Mouse (Mus musculus): Measurements from ENCODE around the gene Wfdc11. TPM values are rescaled to one million over a fixed set of nuclear protein-coding genes. Genes with fewer than 3 reads are reported as not detected.

Gene Wfdc11
- total RNA-seq, 1 experiment = not detected

DNA sequence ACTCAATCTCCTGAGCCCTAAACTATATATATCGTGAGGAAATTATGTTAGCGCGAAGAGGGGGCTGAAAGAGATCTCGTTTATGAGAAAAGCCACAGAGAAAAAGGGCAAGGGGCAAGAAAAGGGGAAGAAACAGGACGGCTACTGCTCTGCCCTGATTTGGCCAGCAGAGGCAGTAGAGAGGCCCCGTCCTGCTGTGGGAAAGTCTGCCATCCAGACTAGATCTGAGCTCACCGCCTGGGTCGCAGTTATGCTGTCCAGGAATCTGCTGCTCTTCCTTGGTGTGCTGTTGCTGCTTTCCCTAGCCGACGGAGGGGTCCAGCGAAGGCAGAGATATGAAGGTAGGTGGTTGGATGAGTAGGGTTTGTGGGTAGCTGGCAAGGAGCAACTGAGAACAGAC is 18.0 kb downstream of the Wfdc11 start, which contains the start of gene Wfdc10:
TSS of gene Wfdc10 (plus strand) at position 189 of the 400 bp plus-strand sequence.
- Histone ChIP-seq H3K9ac (ENCODE audit: insufficient read depth, low read depth, low read length, poor library complexity, severe bottlenecking) (no peak within 1 kb of the TSS), H3K27ac (ENCODE audit: insufficient read depth, low read depth, low read length, poor library complexity, severe bottlenecking) (no peak within 1 kb of the TSS), H3K4me1 (ENCODE audit: control insufficient read depth in 2 of 2, insufficient read depth in 2 of 2, low read length in 2 of 2, poor library complexity in 1 of 2) (no peaks in the 10 kb centered on the region), H3K4me3 (ENCODE audit: insufficient read depth in 1 of 2, low read depth in 1 of 2, low read length in 2 of 2, poor library complexity in 1 of 2, severe bottlenecking in 1 of 2) (peak within 1 kb of the TSS in 1 of 2 experiments; percentile 48; a peak in 2 of 4 replicates), H3K36me3 (ENCODE audit: control insufficient read depth, insufficient read depth, low read length, poor library complexity, severe bottlenecking) (no peaks in the 10 kb centered on the region), H3K9me3 (ENCODE audit: control insufficient read depth, insufficient read depth, low read depth, low read length) (no peaks in the 10 kb centered on the region)
- in situ Hi-C loops (cut with MboI; ENCODE audit: low sequenced_read_pairs in 2 of 2, unreplicated experiment in 2 of 2) = no loop called here
- peak; percentile 48 for DNase-seq (ENCODE audit: low read depth, low spot score)
- TF ChIP-seq ZC3H11A (IDR thresholded peaks at IDR 0.05; ENCODE audit: borderline replicate concordance, low read depth, low read length) (no peak), CHD2 (IDR thresholded peaks at IDR 0.05; ENCODE audit: low read depth, low read length) (no peak), HCFC1 (IDR thresholded peaks at IDR 0.05; ENCODE audit: borderline replicate concordance, insufficient read depth, low read length) (no peak)

DNA sequence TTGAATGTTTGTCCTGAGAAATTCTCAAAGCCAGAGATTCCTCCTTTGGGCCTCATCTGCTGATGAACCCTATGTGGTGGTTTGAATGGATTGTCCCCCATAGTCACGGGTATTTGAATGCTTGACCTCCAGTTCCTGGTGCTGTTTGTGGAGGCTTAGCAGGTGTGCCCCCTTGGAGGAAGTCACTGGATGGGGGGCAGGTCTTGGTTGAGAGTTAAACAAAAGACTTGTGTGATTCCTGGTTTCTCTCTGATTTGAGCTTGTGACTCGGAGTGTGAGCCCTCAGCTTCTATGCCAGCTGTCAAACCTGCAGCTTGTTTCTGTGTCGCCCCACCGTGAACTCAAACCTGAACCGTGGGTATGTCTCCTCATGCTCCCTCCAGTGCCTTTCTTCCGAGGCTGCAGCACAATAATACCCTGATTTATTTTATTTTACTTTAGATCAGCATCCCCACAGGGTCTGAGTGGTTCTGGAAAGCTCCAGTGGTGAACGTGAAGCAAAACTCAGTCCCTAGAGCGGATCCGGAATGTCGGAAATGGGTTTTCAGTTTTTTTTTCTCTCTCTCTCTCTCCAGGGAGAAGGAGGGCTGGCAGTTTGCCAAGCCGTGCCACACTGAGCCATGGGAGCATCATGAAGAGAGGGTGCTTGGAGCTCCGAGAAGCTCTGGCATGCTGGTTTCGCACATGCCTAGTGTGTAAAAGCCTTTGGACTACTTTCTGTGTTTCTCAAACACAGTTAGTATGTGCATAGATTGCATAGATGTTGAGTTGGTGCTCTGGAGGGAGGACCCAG is 31.8 kb downstream of the Wfdc11 start:
- H3K4me3 ChIP-seq (ENCODE audit: insufficient read depth in 1 of 2, low read depth in 1 of 2, low read length in 2 of 2, poor library complexity in 1 of 2, severe bottlenecking in 1 of 2) = no peak overlapping the region
- no peaks in the 10 kb centered on the region for H3K36me3 ChIP-seq (ENCODE audit: control insufficient read depth, insufficient read depth, low read length, poor library complexity, severe bottlenecking)
- no peaks in the 10 kb centered on the region for H3K9me3 ChIP-seq (ENCODE audit: control insufficient read depth, insufficient read depth, low read depth, low read length)
- in situ Hi-C loops (cut with MboI; ENCODE audit: low sequenced_read_pairs in 2 of 2, unreplicated experiment in 2 of 2) = no loop called here
- TF ChIP-seq MAFK (IDR thresholded peaks at IDR 0.05; ENCODE audit: insufficient read depth, low read depth, low read length) = no peak
- no peak for DNase-seq (ENCODE audit: low read depth, low spot score)
- H3K9ac ChIP-seq (ENCODE audit: insufficient read depth, low read depth, low read length, poor library complexity, severe bottlenecking) = no peak overlapping the region
- no peaks in the 10 kb centered on the region for H3K4me1 ChIP-seq (ENCODE audit: control insufficient read depth in 2 of 2, insufficient read depth in 2 of 2, low read length in 2 of 2, poor library complexity in 1 of 2)
- H3K27ac ChIP-seq (ENCODE audit: insufficient read depth, low read depth, low read length, poor library complexity, severe bottlenecking) = no peak overlapping the region

- peak; percentile 92 for TF ChIP-seq ZNF384 (IDR thresholded peaks at IDR 0.05; ENCODE audit: low read depth, low read length)
- no peak for TF ChIP-seq HCFC1 (IDR thresholded peaks at IDR 0.05; ENCODE audit: borderline replicate concordance, insufficient read depth, low read length)
- TF ChIP-seq CHD2 (IDR thresholded peaks at IDR 0.05; ENCODE audit: low read depth, low read length) = no peak
- peak; percentile 31; the same call in 1 of the 2 replicates for TF ChIP-seq MAFK (IDR thresholded peaks at IDR 0.05; ENCODE audit: insufficient read depth, low read depth, low read length)
- no peak for TF ChIP-seq ZC3H11A (IDR thresholded peaks at IDR 0.05; ENCODE audit: borderline replicate concordance, low read depth, low read length)
- in situ Hi-C loops (cut with MboI; ENCODE audit: low sequenced_read_pairs in 2 of 2, unreplicated experiment in 2 of 2) = no loop called here
- H3K4me1 ChIP-seq (ENCODE audit: control insufficient read depth in 2 of 2, insufficient read depth in 2 of 2, low read length in 2 of 2, poor library complexity in 1 of 2) = no peaks in the 10 kb centered on the region
- no peak for DNase-seq (ENCODE audit: low read depth, low spot score)
- no peaks in the 10 kb centered on the region for H3K9me3 ChIP-seq (ENCODE audit: control insufficient read depth, insufficient read depth, low read depth, low read length)
- H3K27ac ChIP-seq (ENCODE audit: insufficient read depth, low read depth, low read length, poor library complexity, severe bottlenecking) = no peak overlapping the region
- H3K36me3 ChIP-seq (ENCODE audit: control insufficient read depth, insufficient read depth, low read length, poor library complexity, severe bottlenecking) = no peaks in the 10 kb centered on the region
- no peak overlapping the region for H3K9ac ChIP-seq (ENCODE audit: insufficient read depth, low read depth, low read length, poor library complexity, severe bottlenecking)
- no peak overlapping the region for H3K4me3 ChIP-seq (ENCODE audit: insufficient read depth in 1 of 2, low read depth in 1 of 2, low read length in 2 of 2, poor library complexity in 1 of 2, severe bottlenecking in 1 of 2)
Observed at GRCm38 (mm10) chr2:164641129-164641528, 32.8 kb downstream of the Wfdc11 start.

GRCm38 (mm10) chr2:164638696-164639095 is 35.2 kb downstream of the Wfdc11 start, which contains the start of gene Wfdc16:
Gene Wfdc16, minus strand, starts transcription at chr2:164638796.
- no peaks in the 10 kb centered on the region for H3K4me1 ChIP-seq (ENCODE audit: control insufficient read depth in 2 of 2, insufficient read depth in 2 of 2, low read length in 2 of 2, poor library complexity in 1 of 2)
- H3K36me3 ChIP-seq (ENCODE audit: control insufficient read depth, insufficient read depth, low read length, poor library complexity, severe bottlenecking) = no peaks in the 10 kb centered on the region
- no peak within 1 kb of the TSS for H3K27ac ChIP-seq (ENCODE audit: insufficient read depth, low read depth, low read length, poor library complexity, severe bottlenecking)
- H3K9ac ChIP-seq (ENCODE audit: insufficient read depth, low read depth, low read length, poor library complexity, severe bottlenecking) = no peak within 1 kb of the TSS
- H3K4me3 ChIP-seq (ENCODE audit: insufficient read depth in 1 of 2, low read depth in 1 of 2, low read length in 2 of 2, poor library complexity in 1 of 2, severe bottlenecking in 1 of 2) = no peak within 1 kb of the TSS
- TF ChIP-seq MAFK (IDR thresholded peaks at IDR 0.05; ENCODE audit: insufficient read depth, low read depth, low read length) = no peak
- no peak for TF ChIP-seq HCFC1 (IDR thresholded peaks at IDR 0.05; ENCODE audit: borderline replicate concordance, insufficient read depth, low read length)
- no peak for TF ChIP-seq CHD2 (IDR thresholded peaks at IDR 0.05; ENCODE audit: low read depth, low read length)
- no peak for TF ChIP-seq ZC3H11A (IDR thresholded peaks at IDR 0.05; ENCODE audit: borderline replicate concordance, low read depth, low read length)
- TF ChIP-seq ZNF384 (IDR thresholded peaks at IDR 0.05; ENCODE audit: low read depth, low read length) = no peak
- H3K9me3 ChIP-seq (ENCODE audit: control insufficient read depth, insufficient read depth, low read depth, low read length) = no peaks in the 10 kb centered on the region
- no peak for DNase-seq (ENCODE audit: low read depth, low spot score)
- in situ Hi-C loops (cut with MboI; ENCODE audit: low sequenced_read_pairs in 2 of 2, unreplicated experiment in 2 of 2) = no loop called here

- Histone ChIP-seq H3K4me3 (ENCODE audit: insufficient read depth in 1 of 2, low read depth in 1 of 2, low read length in 2 of 2, poor library complexity in 1 of 2, severe bottlenecking in 1 of 2) (no peak overlapping the region), H3K9ac (ENCODE audit: insufficient read depth, low read depth, low read length, poor library complexity, severe bottlenecking) (no peak overlapping the region), H3K9me3 (ENCODE audit: control insufficient read depth, insufficient read depth, low read depth, low read length) (no peaks in the 10 kb centered on the region), H3K27ac (ENCODE audit: insufficient read depth, low read depth, low read length, poor library complexity, severe bottlenecking) (no peak overlapping the region), H3K4me1 (ENCODE audit: control insufficient read depth in 2 of 2, insufficient read depth in 2 of 2, low read length in 2 of 2, poor library complexity in 1 of 2) (no peaks in the 10 kb centered on the region), H3K36me3 (ENCODE audit: control insufficient read depth, insufficient read depth, low read length, poor library complexity, severe bottlenecking) (no peaks in the 10 kb centered on the region)
- in situ Hi-C loops (cut with MboI; ENCODE audit: low sequenced_read_pairs in 2 of 2, unreplicated experiment in 2 of 2) = no loop called here
- TF ChIP-seq ZNF384 (IDR thresholded peaks at IDR 0.05; ENCODE audit: low read depth, low read length) (no peak), MAFK (IDR thresholded peaks at IDR 0.05; ENCODE audit: insufficient read depth, low read depth, low read length) (no peak), CHD2 (IDR thresholded peaks at IDR 0.05; ENCODE audit: low read depth, low read length) (no peak), ZC3H11A (IDR thresholded peaks at IDR 0.05; ENCODE audit: borderline replicate concordance, low read depth, low read length) (no peak), HCFC1 (IDR thresholded peaks at IDR 0.05; ENCODE audit: borderline replicate concordance, insufficient read depth, low read length) (no peak)
- DNase-seq (ENCODE audit: low read depth, low spot score) = no peak
Observed at GRCm38 (mm10) chr2:164635266-164635665, 38.6 kb downstream of the Wfdc11 start.

All from ES-E14 (cell line).